Mouse (Mus musculus): ENCODE measurements around the gene Fas. TPM values are rescaled to one million over a fixed set of nuclear protein-coding genes. Genes with fewer than 3 reads are reported as not detected.

Fas gene
- total and polyA plus RNA-seq, 3 experiments: 20.8 to 54.1 (median 38.3) TPM

DNA sequence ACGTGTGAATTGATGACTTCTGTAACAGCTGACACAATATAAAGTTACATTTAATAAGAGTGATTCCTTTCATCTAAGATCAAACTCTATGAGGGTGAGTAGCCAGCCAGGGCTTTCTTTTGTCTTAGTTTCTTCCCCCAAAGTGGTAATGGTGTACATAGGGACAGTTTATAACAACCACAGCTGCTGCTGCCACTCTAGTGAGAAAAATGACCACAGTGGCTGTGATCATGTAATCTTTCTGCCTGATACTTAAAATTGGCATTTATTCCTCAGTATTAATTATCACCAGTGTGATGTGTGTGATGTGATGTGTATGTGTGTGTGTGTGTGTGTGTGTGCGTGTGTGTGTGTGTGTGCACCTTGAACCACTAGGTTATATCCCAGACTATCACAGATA lies 38.6 kb upstream of the Fas start:
- H3K27ac ChIP-seq (ENCODE audit: insufficient read depth, low read depth): no peak overlapping the region
- in situ Hi-C loops (cut with MboI; ENCODE audit: low pct_ligation_motif_present, low pct_unique_long_range_greater_than_20kb, low sequenced_read_pairs) (no loop called here), dilution Hi-C loops (cut with MboI; ENCODE audit: extremely low pct_ligation_motif_present, extremely low pct_unique_long_range_greater_than_20kb, low sequenced_read_pairs) (no loop called here)
- H3K27me3 ChIP-seq (replicated peaks): no peaks in the 10 kb centered on the region
- no peaks in the 10 kb centered on the region for H3K79me2 ChIP-seq (replicated peaks; ENCODE audit: control insufficient read depth, extremely low read depth, insufficient read depth, poor library complexity, severe bottlenecking)
- no peak overlapping the region for H3K4me2 ChIP-seq (ENCODE audit: insufficient read depth, low read depth, poor library complexity, severe bottlenecking)
- peaks cover 5 to 25% of the 10 kb centered on the region in 2 experiments; a peak in 3 of 4 replicates for H3K4me1 ChIP-seq (ENCODE audit: control insufficient read depth in 1 of 2, insufficient read depth in 2 of 2)
- H3K36me3 ChIP-seq (replicated peaks in 1 of 2; ENCODE audit: control insufficient read depth in 1 of 2, insufficient read depth in 1 of 2, low read length in 1 of 2): no peaks in the 10 kb centered on the region
- DNase-seq (ENCODE audit: extremely low read depth): no peak
- H3K9ac ChIP-seq (ENCODE audit: insufficient read depth, low read depth): no peak overlapping the region
- TF ChIP-seq MYC (IDR thresholded peaks at IDR 0.05; ENCODE audit: low read depth, low read length) (no peak), MEF2A (IDR thresholded peaks at IDR 0.05; ENCODE audit: borderline replicate concordance, low read depth, low read length) (no peak), JUND (conservative IDR thresholded peaks at IDR 0.05; ENCODE audit: low read depth, low read length) (no peak), POLR2AphosphoS2 (IDR thresholded peaks at IDR 0.05; ENCODE audit: low read depth, low read length) (no peak), PAX5 (IDR thresholded peaks at IDR 0.05; ENCODE audit: low read length) (no peak), ZKSCAN1 (IDR thresholded peaks at IDR 0.05; ENCODE audit: borderline replicate concordance, low read depth, low read length) (no peak), E2F4 (IDR thresholded peaks at IDR 0.05; ENCODE audit: insufficient replicate concordance, low read depth, low read length) (no peak)
- no peaks in the 10 kb centered on the region for H3K9me3 ChIP-seq (replicated peaks; ENCODE audit: low read length)
- no peak overlapping the region for H3K4me3 ChIP-seq (replicated peaks in 1 of 3; ENCODE audit: low read depth in 2 of 3, low read length in 2 of 3, poor library complexity in 1 of 3)

- TF ChIP-seq EP300 (IDR thresholded peaks at IDR 0.05; ENCODE audit: low read length): no peak
- no peak for TF ChIP-seq MYC (IDR thresholded peaks at IDR 0.05; ENCODE audit: low read depth, low read length)
- no peak for TF ChIP-seq TBP (conservative IDR thresholded peaks at IDR 0.05; ENCODE audit: low read depth, low read length)
- TF ChIP-seq PAX5 (IDR thresholded peaks at IDR 0.05; ENCODE audit: low read length): no peak
- no peak for TF ChIP-seq NELFE (IDR thresholded peaks at IDR 0.05; ENCODE audit: low read depth, low read length)
- no peak for TF ChIP-seq MAX (IDR thresholded peaks at IDR 0.05; ENCODE audit: low read length)
- no peak for TF ChIP-seq MAZ (IDR thresholded peaks at IDR 0.05; ENCODE audit: low read depth, low read length)
- no peak for TF ChIP-seq ZC3H11A (IDR thresholded peaks at IDR 0.05; ENCODE audit: low read depth, low read length)
- no peak for TF ChIP-seq MEF2A (IDR thresholded peaks at IDR 0.05; ENCODE audit: borderline replicate concordance, low read depth, low read length)
- no peak for TF ChIP-seq CTCF (conservative IDR thresholded peaks at IDR 0.05 in 1 of 2, IDR thresholded peaks at IDR 0.05 in 1 of 2; ENCODE audit: low read depth in 2 of 2, low read length in 2 of 2)
- TF ChIP-seq E2F4 (IDR thresholded peaks at IDR 0.05; ENCODE audit: insufficient replicate concordance, low read depth, low read length): no peak
- Histone ChIP-seq H3K4me1 (ENCODE audit: control insufficient read depth in 1 of 2, insufficient read depth in 2 of 2) (peaks cover 5 to 25% of the 10 kb centered on the region in 2 experiments; a peak in 3 of 4 replicates), H3K79me2 (replicated peaks; ENCODE audit: control insufficient read depth, extremely low read depth, insufficient read depth, poor library complexity, severe bottlenecking) (no peaks in the 10 kb centered on the region), H3K9ac (ENCODE audit: insufficient read depth, low read depth) (no peak overlapping the region), H3K4me3 (replicated peaks in 1 of 3; ENCODE audit: low read depth in 2 of 3, low read length in 2 of 3, poor library complexity in 1 of 3) (no peak overlapping the region), H3K36me3 (replicated peaks in 1 of 2; ENCODE audit: control insufficient read depth in 1 of 2, insufficient read depth in 1 of 2, low read length in 1 of 2) (no peaks in the 10 kb centered on the region), H3K9me3 (replicated peaks; ENCODE audit: low read length) (no peaks in the 10 kb centered on the region), H3K4me2 (ENCODE audit: insufficient read depth, low read depth, poor library complexity, severe bottlenecking) (no peak overlapping the region), H3K27ac (ENCODE audit: insufficient read depth, low read depth) (no peak overlapping the region), H3K27me3 (replicated peaks) (no peaks in the 10 kb centered on the region)
- dilution Hi-C loops (cut with MboI; ENCODE audit: extremely low pct_ligation_motif_present, extremely low pct_unique_long_range_greater_than_20kb, low sequenced_read_pairs) (no loop called here), in situ Hi-C loops (cut with MboI; ENCODE audit: low pct_ligation_motif_present, low pct_unique_long_range_greater_than_20kb, low sequenced_read_pairs) (no loop called here)
- no peak for DNase-seq (ENCODE audit: extremely low read depth)
These were observed 38.0 kb upstream of the Fas start for GRCm38 (mm10) chr19:34252450-34252849.
